Mouse (Mus musculus): ENCODE data around the gene Zfp423. TPM values are rescaled to one million over a fixed set of nuclear protein-coding genes. Genes with fewer than 3 reads are reported as not detected.

Gene Zfp423
- polyA plus RNA-seq, 1 experiment from 2014 or later = 36.5 TPM

DNA sequence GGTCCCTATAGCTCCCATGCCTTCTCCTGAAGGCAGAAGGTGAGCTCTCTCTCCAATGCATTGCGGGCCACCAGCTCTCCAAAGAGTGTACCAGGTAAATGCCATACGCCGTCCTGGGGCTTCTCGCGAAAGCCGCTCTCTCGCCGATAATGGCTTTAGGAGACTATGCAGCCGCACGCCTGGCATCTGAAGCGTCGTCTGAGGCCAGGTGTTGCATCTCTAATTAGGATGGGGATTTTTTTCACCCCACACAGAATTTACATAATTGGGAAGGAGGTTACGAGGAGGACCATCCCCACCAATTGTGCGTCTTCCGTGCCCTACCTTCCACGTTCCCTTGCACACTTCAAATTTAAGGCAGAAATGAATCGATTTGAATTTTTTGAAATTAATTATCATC, 252.2 kb downstream of the Zfp423 start:
- no peak overlapping the region for H3K27ac ChIP-seq

DNA sequence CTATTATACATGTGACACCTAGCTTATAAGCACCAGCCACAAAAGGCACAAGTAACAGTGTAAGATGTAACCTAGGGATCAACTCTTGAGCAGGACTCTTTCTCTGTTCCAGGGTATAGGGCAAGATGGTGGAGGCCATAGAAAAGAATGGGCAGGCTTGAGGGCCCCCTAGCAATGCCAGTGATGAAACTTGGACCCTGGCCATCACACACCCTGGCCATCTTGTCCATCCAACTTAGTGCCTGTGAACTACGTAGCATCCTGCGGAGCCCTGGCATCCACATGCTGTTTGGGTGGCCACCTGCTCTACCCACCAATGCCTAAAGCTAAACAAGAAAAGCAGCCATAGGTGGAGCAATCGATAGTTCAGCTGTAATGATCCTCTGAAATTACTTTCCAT, 254.6 kb downstream of the Zfp423 start:
- ATAC-seq (ENCODE audit: insufficient number of reproducible peaks, insufficient read depth, low FRiP score, low TSS enrichment) = no peak
- Histone ChIP-seq H3K9ac (no peak overlapping the region), H3K27ac (no peak overlapping the region), H3K36me3 (no peaks in the 10 kb centered on the region), H3K4me2 (replicated peaks) (no peak overlapping the region), H3K9me3 (no peaks in the 10 kb centered on the region), H3K4me3 (no peak overlapping the region), H3K27me3 (no peaks in the 10 kb centered on the region), H3K4me1 (peaks cover 34% of the 10 kb centered on the region)
- WGBS = 90% methylated on average over 3 of the region's 3 CpGs

More for the DNA sequence above, 252.2 kb downstream of the Zfp423 start:
- Histone ChIP-seq H3K36me3 (no peaks in the 10 kb centered on the region), H3K9me3 (no peaks in the 10 kb centered on the region), H3K27me3 (no peaks in the 10 kb centered on the region), H3K4me3 (no peak overlapping the region), H3K4me1 (peaks cover 31% of the 10 kb centered on the region), H3K9ac (no peak overlapping the region), H3K4me2 (replicated peaks) (no peak overlapping the region)
- 86% methylated on average over 17 of the region's 17 CpGs for WGBS
- ATAC-seq (ENCODE audit: insufficient number of reproducible peaks, insufficient read depth, low FRiP score, low TSS enrichment) = no peak

DNA sequence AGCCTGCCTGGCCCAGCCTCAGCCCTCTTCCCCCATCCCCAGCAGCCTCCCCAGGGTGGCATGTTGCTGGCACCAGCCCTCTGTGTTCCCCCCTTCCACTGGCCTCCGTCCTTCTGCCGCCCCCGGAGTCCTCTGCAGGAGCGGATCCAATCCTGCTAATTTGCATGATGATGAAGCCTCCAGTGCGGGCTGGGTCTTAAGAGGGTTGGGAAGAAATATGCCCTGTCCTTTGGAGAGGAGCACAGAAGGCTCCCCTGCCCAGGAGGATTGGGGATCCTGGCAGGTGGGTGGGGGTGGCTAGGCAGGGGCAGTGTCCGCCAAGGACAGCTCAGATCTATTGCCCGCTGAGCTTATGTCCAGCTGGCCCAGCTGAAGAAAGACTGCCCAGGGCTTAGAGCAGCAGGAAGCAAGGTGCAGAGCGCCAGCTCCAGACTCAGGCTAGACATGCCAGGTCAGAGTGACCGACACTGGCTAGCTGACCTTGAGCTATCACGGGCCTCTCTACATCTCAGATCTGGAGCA, 256.5 kb downstream of the Zfp423 start:
- no peak overlapping the region for H3K4me3 ChIP-seq
- no peak overlapping the region for H3K9ac ChIP-seq
- ATAC-seq (ENCODE audit: insufficient number of reproducible peaks, insufficient read depth, low FRiP score, low TSS enrichment) = no peak
- no peak overlapping the region for H3K4me2 ChIP-seq (replicated peaks)
- 52% methylated on average over 10 of the region's 10 CpGs for WGBS
- no peaks in the 10 kb centered on the region for H3K36me3 ChIP-seq
- peaks cover 25% of the 10 kb centered on the region for H3K4me1 ChIP-seq
- no peaks in the 10 kb centered on the region for H3K27me3 ChIP-seq
- H3K27ac ChIP-seq = 0 out of 2 replicates have a peak overlapping the region, but pooled peaks have one; percentile 23
- no peaks in the 10 kb centered on the region for H3K9me3 ChIP-seq

DNA sequence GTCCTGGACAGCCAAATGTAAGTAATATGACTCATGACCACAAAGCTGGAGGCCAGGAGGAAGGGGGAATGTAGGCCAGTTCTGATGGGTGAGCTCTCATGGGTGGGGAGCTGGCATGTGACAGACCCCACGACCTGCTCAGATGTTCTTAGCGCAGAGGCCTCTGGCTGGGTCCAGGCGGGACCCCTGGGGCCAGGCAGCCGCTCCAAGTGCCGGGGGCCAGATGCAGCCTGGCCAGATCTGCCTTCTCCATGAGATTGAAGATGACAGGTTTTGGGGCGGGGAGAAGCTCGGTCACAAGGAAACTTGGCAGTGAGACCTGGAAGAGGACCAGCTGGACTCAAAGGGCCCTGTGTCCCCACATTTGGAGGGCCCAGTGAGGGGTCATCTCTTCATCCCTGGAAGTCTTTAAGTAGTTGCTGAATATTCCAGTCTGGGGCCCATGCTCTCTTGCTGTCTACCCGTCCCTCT, 257.3 kb downstream of the Zfp423 start:
- Histone ChIP-seq H3K36me3 (no peaks in the 10 kb centered on the region), H3K4me2 (replicated peaks) (no peak overlapping the region), H3K9ac (no peak overlapping the region), H3K27ac (no peak overlapping the region), H3K9me3 (no peaks in the 10 kb centered on the region), H3K4me3 (no peak overlapping the region), H3K27me3 (no peaks in the 10 kb centered on the region), H3K4me1 (peaks cover 25% of the 10 kb centered on the region)
- ATAC-seq (ENCODE audit: insufficient number of reproducible peaks, insufficient read depth, low FRiP score, low TSS enrichment) = no peak
- WGBS = 53% methylated on average over 8 of the region's 8 CpGs

DNA sequence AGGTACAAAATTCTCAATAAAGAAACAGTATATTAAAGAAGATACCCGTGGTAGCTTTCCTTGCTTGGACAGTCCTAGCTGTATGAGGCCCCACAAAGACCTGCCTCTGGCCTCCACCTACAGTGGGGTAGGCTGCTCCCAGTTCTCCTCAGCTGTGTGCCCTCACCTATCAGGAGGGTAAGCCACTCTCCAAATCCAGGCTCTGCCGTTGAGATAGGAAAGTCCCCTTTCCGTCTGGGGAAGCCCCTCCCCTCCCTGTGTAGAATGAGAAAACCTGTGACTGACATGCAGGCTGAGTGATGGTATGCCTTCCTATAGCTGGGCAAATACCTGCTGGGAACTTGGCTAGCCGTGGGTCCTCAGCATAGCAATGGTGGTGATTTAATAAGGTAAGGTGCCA, 257.8 kb downstream of the Zfp423 start:
- WGBS = 72% methylated on average over 4 of the region's 4 CpGs
- no peak for ATAC-seq (ENCODE audit: insufficient number of reproducible peaks, insufficient read depth, low FRiP score, low TSS enrichment)
- Histone ChIP-seq H3K4me3 (no peak overlapping the region), H3K4me1 (peaks cover 25% of the 10 kb centered on the region), H3K9me3 (no peaks in the 10 kb centered on the region), H3K4me2 (replicated peaks) (no peak overlapping the region), H3K27me3 (no peaks in the 10 kb centered on the region), H3K9ac (no peak overlapping the region), H3K36me3 (no peaks in the 10 kb centered on the region), H3K27ac (no peak overlapping the region)

DNA sequence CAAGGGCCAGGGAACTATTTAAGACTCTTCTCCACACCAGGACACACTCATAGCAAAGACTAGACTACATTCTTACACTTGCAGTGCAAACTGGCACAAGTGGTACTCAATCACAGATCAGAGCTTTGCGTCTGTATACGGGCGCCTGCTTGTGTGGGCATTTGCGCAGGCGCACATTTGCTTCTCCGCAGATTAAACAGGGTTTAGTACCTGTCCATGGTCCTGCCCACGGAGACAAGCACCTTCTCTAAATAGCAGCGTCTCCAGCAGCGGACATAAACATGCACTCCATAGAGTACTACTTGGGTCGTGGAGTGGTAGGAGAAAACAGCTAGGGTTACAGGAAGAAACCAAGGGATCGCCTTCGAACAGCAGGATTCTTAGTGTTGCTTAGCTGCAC, 259.1 kb downstream of the Zfp423 start:
- peaks cover 25% of the 10 kb centered on the region for H3K4me1 ChIP-seq
- no peaks in the 10 kb centered on the region for H3K9me3 ChIP-seq
- no peak overlapping the region for H3K9ac ChIP-seq
- no peaks in the 10 kb centered on the region for H3K36me3 ChIP-seq
- H3K4me2 ChIP-seq (replicated peaks) = no peak overlapping the region
- H3K4me3 ChIP-seq = no peak overlapping the region
- WGBS = 51% methylated on average over 12 of the region's 12 CpGs
- H3K27ac ChIP-seq = no peak overlapping the region
- no peaks in the 10 kb centered on the region for H3K27me3 ChIP-seq
- ATAC-seq (ENCODE audit: insufficient number of reproducible peaks, insufficient read depth, low FRiP score, low TSS enrichment) = no peak; the same call in 1 of the 2 replicates

DNA sequence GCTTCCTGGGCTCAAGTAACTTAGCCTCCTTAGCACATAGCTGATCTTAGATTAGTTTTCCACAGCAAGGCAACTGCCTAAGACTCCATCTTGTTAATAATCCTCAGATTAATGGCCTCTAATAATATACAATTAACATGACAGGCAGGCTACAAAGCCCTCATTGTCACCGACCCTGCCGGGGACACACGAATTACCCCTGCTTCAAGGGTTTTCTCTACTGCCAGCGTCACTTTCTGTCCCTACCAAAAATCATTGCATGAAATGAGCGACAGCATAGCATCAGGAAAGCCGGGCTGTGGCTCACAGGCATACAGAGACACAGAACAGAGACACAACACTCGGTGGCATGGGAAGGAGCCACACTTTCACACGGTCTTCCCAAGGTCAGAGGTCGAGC, 262.3 kb downstream of the Zfp423 start:
- Histone ChIP-seq H3K9ac (no peak overlapping the region), H3K9me3 (no peaks in the 10 kb centered on the region), H3K4me3 (no peak overlapping the region), H3K36me3 (no peaks in the 10 kb centered on the region), H3K27ac (no peak overlapping the region), H3K4me2 (replicated peaks) (no peak overlapping the region), H3K27me3 (no peaks in the 10 kb centered on the region), H3K4me1 (peaks cover 12% of the 10 kb centered on the region)
- 41% methylated on average over 9 of the region's 9 CpGs for WGBS
- no peak for ATAC-seq (ENCODE audit: insufficient number of reproducible peaks, insufficient read depth, low FRiP score, low TSS enrichment)

DNA sequence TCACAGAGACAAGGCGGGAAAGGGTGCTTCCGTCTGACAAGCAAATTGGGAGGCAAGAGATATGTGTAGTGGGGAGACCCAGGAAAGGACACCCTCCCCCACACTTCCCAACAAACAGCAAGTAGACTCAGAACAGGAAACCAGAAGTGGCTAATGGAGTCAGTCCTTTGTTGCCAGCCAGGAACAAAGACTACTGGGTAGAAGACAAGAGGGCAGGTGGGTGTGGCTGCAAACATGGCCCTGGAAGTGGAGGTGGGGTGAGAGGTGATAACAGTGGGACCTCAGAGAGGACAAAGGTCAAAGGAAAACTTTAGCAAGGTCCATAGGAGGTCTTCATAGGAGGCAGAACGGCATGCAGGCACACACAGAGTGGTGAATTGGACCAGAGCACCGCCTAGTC, 265.7 kb downstream of the Zfp423 start:
- WGBS = 79% methylated on average over 4 of the region's 4 CpGs
- H3K4me2 ChIP-seq (replicated peaks) = no peak overlapping the region
- H3K9ac ChIP-seq = no peak overlapping the region
- no peaks in the 10 kb centered on the region for H3K9me3 ChIP-seq
- H3K27me3 ChIP-seq = no peaks in the 10 kb centered on the region
- H3K36me3 ChIP-seq = no peaks in the 10 kb centered on the region
- no peak overlapping the region for H3K27ac ChIP-seq
- H3K4me3 ChIP-seq = no peak overlapping the region
- no peak for ATAC-seq (ENCODE audit: insufficient number of reproducible peaks, insufficient read depth, low FRiP score, low TSS enrichment)
- peaks cover 37% of the 10 kb centered on the region for H3K4me1 ChIP-seq

DNA sequence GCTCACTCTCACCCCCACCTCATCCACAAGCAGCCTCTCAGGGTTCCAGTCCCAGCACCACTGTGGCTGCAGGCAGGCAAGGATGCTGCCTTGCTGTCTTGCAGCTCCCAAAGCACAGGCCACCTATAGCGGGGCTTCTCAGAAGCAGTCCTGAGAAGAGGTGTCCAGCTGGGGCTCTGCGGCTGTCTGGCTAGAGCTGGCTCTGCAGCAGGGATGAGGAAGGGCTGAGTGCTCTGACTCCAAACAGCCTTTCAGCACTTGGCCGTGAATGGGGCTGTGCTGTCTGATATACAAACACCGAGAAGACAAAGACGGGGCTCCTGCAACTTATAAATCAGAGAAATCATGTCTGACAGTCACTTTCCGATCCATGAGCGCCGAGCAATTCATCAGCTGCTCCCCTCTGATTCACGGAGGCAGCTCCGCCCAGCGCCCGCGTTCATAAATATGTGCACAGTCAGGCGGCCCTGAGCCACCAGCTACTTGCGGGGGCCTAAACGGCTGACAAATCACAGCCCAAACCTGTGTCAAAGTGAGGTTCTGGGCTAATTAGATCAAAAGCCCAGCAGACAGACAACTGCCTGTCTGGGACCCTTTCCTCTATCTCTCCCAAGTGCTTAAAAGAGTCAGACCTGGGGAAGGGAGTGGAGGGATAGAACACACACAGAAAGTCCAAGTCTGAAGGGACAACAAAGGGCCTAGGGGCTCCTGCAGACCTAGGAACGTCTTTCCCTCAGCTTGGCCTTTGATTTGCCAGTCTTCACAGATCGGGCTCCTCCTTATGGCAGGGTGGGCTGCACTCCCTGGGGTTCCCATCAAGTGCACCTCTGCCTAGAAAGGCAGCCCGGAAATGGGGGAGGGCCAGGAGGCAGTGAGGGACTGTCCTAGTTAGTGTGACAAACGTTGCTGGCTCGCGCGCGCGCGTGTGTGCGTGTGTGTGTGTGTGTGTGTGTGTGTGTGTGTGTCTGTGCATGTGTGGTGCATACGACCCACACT, 269.0 kb downstream of the Zfp423 start:
- 32% methylated on average over 28 of the region's 28 CpGs for WGBS
- H3K9ac ChIP-seq = no peak overlapping the region

DNA sequence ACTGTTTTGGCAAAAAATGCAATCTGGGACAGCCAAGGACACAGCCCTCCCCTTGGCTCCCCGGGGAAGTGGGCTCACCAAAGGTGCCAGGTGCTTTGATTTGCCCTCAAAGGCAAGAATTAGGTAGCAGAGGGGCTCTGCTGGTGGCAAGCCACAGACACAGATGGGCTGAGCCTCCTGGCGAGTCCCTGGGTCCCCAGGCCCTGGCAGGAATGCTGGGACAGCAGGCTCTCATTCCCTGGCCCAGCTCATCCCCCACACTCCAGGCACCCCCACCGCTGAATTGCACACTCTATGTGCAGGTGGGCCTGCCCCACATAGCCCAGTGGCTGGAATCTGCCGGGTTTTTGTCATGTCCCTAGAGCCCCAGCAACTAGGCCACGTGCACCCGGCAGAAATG, 270.2 kb downstream of the Zfp423 start:
- H3K4me1 ChIP-seq = peaks cover 53% of the 10 kb centered on the region
- 64% methylated on average over 6 of the region's 6 CpGs for WGBS
- no peaks in the 10 kb centered on the region for H3K27me3 ChIP-seq
- no peak for ATAC-seq (ENCODE audit: insufficient number of reproducible peaks, insufficient read depth, low FRiP score, low TSS enrichment)
- no peak overlapping the region for H3K27ac ChIP-seq
- peaks cover 15% of the 10 kb centered on the region; the same call in 1 of the 2 replicates for H3K36me3 ChIP-seq
- H3K9ac ChIP-seq = no peak overlapping the region
- H3K4me2 ChIP-seq (replicated peaks) = no peak overlapping the region
- no peak overlapping the region for H3K4me3 ChIP-seq
- H3K9me3 ChIP-seq = no peaks in the 10 kb centered on the region

More for the DNA sequence above, 269.0 kb downstream of the Zfp423 start:
- ATAC-seq (ENCODE audit: insufficient number of reproducible peaks, insufficient read depth, low FRiP score, low TSS enrichment) = no peak
- H3K4me3 ChIP-seq = no peak overlapping the region
- peaks cover 14% of the 10 kb centered on the region; the same call in 1 of the 2 replicates for H3K36me3 ChIP-seq
- peaks cover 50% of the 10 kb centered on the region for H3K4me1 ChIP-seq
- H3K27ac ChIP-seq = peak overlapping the region; percentile 65
- H3K9me3 ChIP-seq = no peaks in the 10 kb centered on the region
- peak overlapping the region; percentile 28 for H3K4me2 ChIP-seq (replicated peaks)
- no peaks in the 10 kb centered on the region for H3K27me3 ChIP-seq

DNA sequence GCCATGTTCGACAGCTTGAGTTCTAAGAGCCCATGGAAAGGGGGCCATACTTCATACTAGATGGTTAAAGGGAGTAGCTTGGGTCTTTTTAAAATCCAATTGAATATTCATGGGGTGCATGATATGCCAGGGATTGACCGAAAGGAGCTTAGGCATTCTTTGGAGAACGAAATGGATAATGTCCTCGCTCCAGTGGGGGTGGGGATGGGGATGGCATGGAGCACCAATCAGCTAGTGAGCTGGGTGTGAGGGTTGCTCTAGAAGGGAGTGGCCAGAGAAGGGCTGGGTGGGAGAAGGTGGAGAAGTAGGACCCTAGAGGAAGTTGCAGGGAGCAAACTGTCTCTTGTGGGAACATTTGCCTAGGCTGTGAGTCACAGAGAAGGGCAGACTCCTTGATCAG, 271.0 kb downstream of the Zfp423 start:
- no peaks in the 10 kb centered on the region for H3K9me3 ChIP-seq
- no peaks in the 10 kb centered on the region for H3K27me3 ChIP-seq
- 64% methylated on average over 4 of the region's 4 CpGs for WGBS
- peaks cover 15% of the 10 kb centered on the region; the same call in 1 of the 2 replicates for H3K36me3 ChIP-seq
- H3K9ac ChIP-seq = no peak overlapping the region
- no peak overlapping the region for H3K27ac ChIP-seq
- ATAC-seq (ENCODE audit: insufficient number of reproducible peaks, insufficient read depth, low FRiP score, low TSS enrichment) = no peak
- H3K4me3 ChIP-seq = no peak overlapping the region
- no peak overlapping the region for H3K4me2 ChIP-seq (replicated peaks)
- peaks cover 53% of the 10 kb centered on the region for H3K4me1 ChIP-seq

Measured in embryonic facial prominence, embryonic 12.5 days (tissue).